Mouse (Mus musculus): ENCODE results near the gene Rbm44. TPM values are rescaled to one million over a fixed set of nuclear protein-coding genes. Genes with fewer than 3 reads are reported as not detected.

Rbm44 gene
- total and polyA plus RNA-seq, 3 experiments: not detected

DNA sequence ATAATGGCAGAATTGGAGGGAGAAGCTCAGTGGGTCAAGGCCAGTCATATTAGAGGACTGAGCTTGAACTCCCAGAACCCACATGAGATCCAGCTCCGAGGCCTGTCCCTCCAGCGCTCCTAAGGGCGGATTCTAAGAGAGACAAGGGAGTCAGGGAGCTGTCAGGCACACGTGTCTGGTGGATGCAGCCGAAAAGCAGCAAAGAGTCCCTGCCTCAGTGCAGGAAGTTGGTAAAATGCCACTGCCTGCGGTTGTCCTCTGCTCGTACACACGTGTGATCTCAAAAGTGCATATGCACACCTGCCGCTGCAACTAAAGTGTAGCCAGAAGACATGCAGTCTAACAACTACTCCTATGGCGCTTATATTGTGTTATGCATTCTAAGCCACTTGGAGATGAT is 38.4 kb downstream of the Rbm44 start (continued):
- TF ChIP-seq USF2 (IDR thresholded peaks at IDR 0.05; ENCODE audit: borderline replicate concordance in 1 of 2, insufficient read depth in 1 of 2, low read depth in 1 of 2, low read length in 2 of 2) (no peak), POLR2AphosphoS5 (IDR thresholded peaks at IDR 0.05; ENCODE audit: borderline replicate concordance, low read depth, low read length) (no peak)

DNA sequence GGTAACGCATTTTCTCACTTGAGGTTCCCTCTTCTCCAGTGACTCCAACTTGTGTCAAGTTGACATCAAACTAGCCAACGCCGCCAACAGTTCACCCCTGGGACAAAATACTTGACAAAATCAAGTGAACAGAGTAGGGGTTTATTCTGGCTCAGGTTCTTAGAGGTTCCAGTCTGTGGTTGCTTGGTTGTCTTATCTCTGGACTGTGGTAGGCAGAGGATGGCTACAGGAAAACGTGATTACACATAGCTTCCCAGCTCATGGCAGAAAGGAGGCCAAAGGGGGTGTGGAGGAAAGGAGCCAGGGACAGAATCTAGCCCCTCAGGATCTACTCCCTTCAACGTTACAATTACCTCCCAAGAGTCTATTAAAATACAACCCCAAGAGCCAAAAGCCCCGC is 41.8 kb downstream of the Rbm44 start:
- H3K9me3 ChIP-seq (replicated peaks; ENCODE audit: insufficient read depth, low read length): no peaks in the 10 kb centered on the region
- peak overlapping the region; percentile 99 for H3K27ac ChIP-seq (ENCODE audit: control insufficient read depth, low read depth, low read length)
- no peaks in the 10 kb centered on the region for H3K27me3 ChIP-seq (ENCODE audit: control insufficient read depth in 1 of 2, insufficient read depth in 2 of 2, low read length in 2 of 2)
- H3K36me3 ChIP-seq (ENCODE audit: control insufficient read depth in 1 of 2, insufficient read depth in 2 of 2, low read length in 2 of 2): peaks cover 0 to 19% of the 10 kb centered on the region in 2 experiments; a peak in 2 of 4 replicates
- peak overlapping the region in 1 of 2 experiments; percentile 18; a peak in 3 of 4 replicates for H3K4me3 ChIP-seq (ENCODE audit: control insufficient read depth in 1 of 2, insufficient read depth in 1 of 2, low read depth in 2 of 2, low read length in 2 of 2)
- H3K9ac ChIP-seq (ENCODE audit: control insufficient read depth, low read depth, low read length, poor library complexity, severe bottlenecking): peak overlapping the region; percentile 63
- H3K79me2 ChIP-seq (ENCODE audit: control insufficient read depth, insufficient read depth, low read length, poor library complexity): no peaks in the 10 kb centered on the region
- peaks cover 18 to 29% of the 10 kb centered on the region in 2 experiments for H3K4me1 ChIP-seq (ENCODE audit: control insufficient read depth in 1 of 2, insufficient read depth in 2 of 2, low read length in 2 of 2)
- DNase-seq (ENCODE audit: low read depth, low spot score): peak; percentile 70
- TF ChIP-seq POLR2AphosphoS2 (IDR thresholded peaks at IDR 0.05; ENCODE audit: low read length) (no peak), USF2 (IDR thresholded peaks at IDR 0.05; ENCODE audit: borderline replicate concordance in 1 of 2, insufficient read depth in 1 of 2, low read depth in 1 of 2, low read length in 2 of 2) (no peak), RCOR1 (IDR thresholded peaks at IDR 0.05; ENCODE audit: low read depth, low read length) (peak; percentile 97), MAZ (IDR thresholded peaks at IDR 0.05; ENCODE audit: low read depth, low read length) (no peak), NRF1 (IDR thresholded peaks at IDR 0.05; ENCODE audit: insufficient read depth, low read depth, low read length, poor library complexity, severe bottlenecking) (no peak), BHLHE40 (IDR thresholded peaks at IDR 0.05; ENCODE audit: borderline replicate concordance, low read depth, low read length) (peak; percentile 96), NELFE (IDR thresholded peaks at IDR 0.05; ENCODE audit: low read depth, low read length) (peak; percentile 39; the same call in 1 of the 2 replicates), MEF2A (IDR thresholded peaks at IDR 0.05; ENCODE audit: extremely low read depth, insufficient replicate concordance, low read depth, low read length, poor library complexity, severe bottlenecking) (no peak), ZC3H11A (IDR thresholded peaks at IDR 0.05; ENCODE audit: low read depth, low read length) (no peak), POLR2A (IDR thresholded peaks at IDR 0.05; ENCODE audit: control insufficient read depth in 1 of 2, insufficient read depth in 1 of 2, low read depth in 1 of 2, low read length in 2 of 2, poor library complexity in 1 of 2) (no peak), CHD2 (IDR thresholded peaks at IDR 0.05; ENCODE audit: low read length) (no peak), ETS1 (IDR thresholded peaks at IDR 0.05; ENCODE audit: low read depth, low read length) (peak; percentile 84), TBP (IDR thresholded peaks at IDR 0.05; ENCODE audit: low read depth, low read length) (no peak), ZNF384 (IDR thresholded peaks at IDR 0.05; ENCODE audit: low read depth, low read length) (no peak), ZKSCAN1 (IDR thresholded peaks at IDR 0.05; ENCODE audit: low read depth, low read length) (peak; percentile 32; the same call in 1 of the 2 replicates), HCFC1 (IDR thresholded peaks at IDR 0.05; ENCODE audit: low read depth, low read length) (peak; percentile 59; the same call in 1 of the 2 replicates), UBTF (IDR thresholded peaks at IDR 0.05; ENCODE audit: borderline replicate concordance, insufficient read depth, low read depth, low read length) (no peak), TAL1 (IDR thresholded peaks at IDR 0.05; ENCODE audit: low read length) (peak; percentile 50), MYC (IDR thresholded peaks at IDR 0.05; ENCODE audit: low read depth, low read length) (0 out of 2 replicates have a peak, but pooled peaks have one; percentile 50), CTCF (IDR thresholded peaks at IDR 0.05 in 2 of 3, conservative IDR thresholded peaks at IDR 0.05 in 1 of 3; ENCODE audit: control insufficient read depth in 1 of 3, insufficient read depth in 1 of 3, low read depth in 2 of 3, low read length in 3 of 3, poor library complexity in 1 of 3, severe bottlenecking in 1 of 3) (no peak), EP300 (IDR thresholded peaks at IDR 0.05; ENCODE audit: low read depth in 1 of 2, low read length in 2 of 2) (peak; percentile 77 to 91; a peak in 3 of 4 replicates), KAT2A (conservative IDR thresholded peaks at IDR 0.05; ENCODE audit: low read depth, low read length) (no peak), GATA1 (IDR thresholded peaks at IDR 0.05; ENCODE audit: low read depth, low read length) (peak; percentile 89), SIN3A (IDR thresholded peaks at IDR 0.05; ENCODE audit: low read length) (no peak; the same call in 1 of the 2 replicates), MYB (IDR thresholded peaks at IDR 0.05; ENCODE audit: low read depth, low read length) (peak; percentile 43), GABPA (IDR thresholded peaks at IDR 0.05; ENCODE audit: low read depth, low read length) (no peak), RAD21 (IDR thresholded peaks at IDR 0.05; ENCODE audit: low read depth, low read length) (no peak), USF1 (IDR thresholded peaks at IDR 0.05; ENCODE audit: low read depth, low read length) (no peak), TCF12 (IDR thresholded peaks at IDR 0.05; ENCODE audit: low read depth, low read length) (peak; percentile 79), MAX (IDR thresholded peaks at IDR 0.05; ENCODE audit: low read length) (peak; percentile 56), ZMIZ1 (IDR thresholded peaks at IDR 0.05; ENCODE audit: low read depth, low read length) (no peak), MXI1 (IDR thresholded peaks at IDR 0.05; ENCODE audit: low read depth, low read length) (peak; percentile 42), JUND (IDR thresholded peaks at IDR 0.05; ENCODE audit: low read depth, low read length) (no peak), MAFK (IDR thresholded peaks at IDR 0.05; ENCODE audit: borderline replicate concordance, low read depth, low read length) (no peak)
